ENCODE assay signal across 8 mouse cellular contexts in genomic region chr11:68973250-68974058, GRCm38 (mm10). TPM values are rescaled to one million over a fixed set of nuclear protein-coding genes. Genes with fewer than 3 reads are reported as not detected.
DNase-seq lines count a peak whose midpoint lies in the region; ATAC-seq lines count a peak whose summit lies in the region.
"Not testable (repeated sequence)": the region's sequence is repeated elsewhere in the genome, so short reads cannot be mapped to it uniquely, and the experiment has no call there.

No protein-coding gene starts in this region.

- under 1% methylated on average over 38 of the region's 38 CpGs for WGBS in forebrain, embryonic 10.5 days
- WGBS in heart, embryonic 15.5 days = under 1% methylated on average over 38 of the region's 38 CpGs
- WGBS in liver, embryonic 13.5 days (ENCODE audit: insufficient replicate concordance) = under 1% methylated on average over 38 of the region's 38 CpGs
- 2% methylated on average over 37 of the region's 38 CpGs for WGBS in stomach, embryonic 14.5 days

- 0 out of 2 replicates have a peak, but pooled peaks cover 11% of the 10 kb centered on the region for H3K36me3 ChIP-seq in forebrain, embryonic 10.5 days (replicated peaks)
- H3K36me3 ChIP-seq in heart, embryonic 15.5 days; liver, embryonic 13.5 days; stomach, embryonic 14.5 days (ENCODE audit: control insufficient read depth, insufficient read depth, low read length): not testable (repeated sequence)

- peak overlapping the region; percentile 56 for H3K9ac ChIP-seq in heart, embryonic 15.5 days
- peak overlapping the region; percentile 50 for H3K9ac ChIP-seq in liver, embryonic 13.5 days
- not testable (repeated sequence) for H3K9ac ChIP-seq in stomach, embryonic 14.5 days (replicated peaks; ENCODE audit: low read depth, low read length)

- peaks cover 26% of the 10 kb centered on the region for H3K4me1 ChIP-seq in forebrain, embryonic 10.5 days
- H3K4me1 ChIP-seq in heart, embryonic 15.5 days (replicated peaks) = peaks cover 35% of the 10 kb centered on the region
- peaks cover 32% of the 10 kb centered on the region for H3K4me1 ChIP-seq in liver, embryonic 13.5 days (replicated peaks)
- not testable (repeated sequence) for H3K4me1 ChIP-seq in stomach, embryonic 14.5 days (ENCODE audit: control insufficient read depth, insufficient read depth, low read length)

- H3K27ac ChIP-seq in forebrain, embryonic 10.5 days = peak overlapping the region; percentile 83
- peak overlapping the region; percentile 54 for H3K27ac ChIP-seq in heart, embryonic 15.5 days
- 0 out of 2 replicates have a peak overlapping the region, but pooled peaks have one; percentile 13 for H3K27ac ChIP-seq in liver, embryonic 13.5 days
- H3K27ac ChIP-seq in stomach, embryonic 14.5 days (ENCODE audit: low read length) = not testable (repeated sequence)

- peak; percentile 40 to 64 for DNase-seq in CD8-positive naive resting alpha-beta T cell, adult 2 months (ENCODE audit: low read depth in 2 of 2, low spot score in 2 of 2)
- DNase-seq in c-Kit-negative CD71-positive TER-119-positive erythroid progenitor cells, embryonic 14.5 days (ENCODE audit: low read depth, low spot score) = peak; percentile 58
- DNase-seq in forebrain, embryonic 10.5 days (ENCODE audit: extremely low spot score, low spot score) = peak; percentile 90
- peak; percentile 92 for DNase-seq in kidney, postnatal 14 days
- peak; percentile 83 for DNase-seq in liver, embryonic 13.5 days
- DNase-seq in natural killer cell, adult 2 months (ENCODE audit: low spot score in 2 of 2) = peak; percentile 41 to 59

- H3K27me3 ChIP-seq in forebrain, embryonic 10.5 days (ENCODE audit: poor library complexity, severe bottlenecking) = peaks cover 27% of the 10 kb centered on the region
- not testable (repeated sequence) for H3K27me3 ChIP-seq in heart, embryonic 15.5 days; liver, embryonic 13.5 days; stomach, embryonic 14.5 days (ENCODE audit: control insufficient read depth, insufficient read depth, low read length)

- peak overlapping the region; percentile 58 for H3K4me3 ChIP-seq in forebrain, embryonic 10.5 days
- H3K4me3 ChIP-seq in heart, embryonic 15.5 days = peak overlapping the region; percentile 57
- peak overlapping the region; percentile 57 for H3K4me3 ChIP-seq in liver, embryonic 13.5 days (replicated peaks)
- peak overlapping the region; percentile 36 for H3K4me3 ChIP-seq in stomach, embryonic 14.5 days (ENCODE audit: low read depth, low read length)

- ATAC-seq in heart, embryonic 15.5 days (replicated peaks; ENCODE audit: insufficient number of reproducible peaks, insufficient read depth, low FRiP score, low read depth) = peak; percentile 83
- peak; percentile 87 for ATAC-seq in liver, embryonic 13.5 days (ENCODE audit: low read depth)
- ATAC-seq in stomach, embryonic 14.5 days (ENCODE audit: insufficient number of reproducible peaks, insufficient read depth, low FRiP score, low read depth) = peak; percentile 87

- H3K4me2 ChIP-seq in heart, embryonic 15.5 days = peak overlapping the region; percentile 79
- peak overlapping the region; percentile 73 for H3K4me2 ChIP-seq in liver, embryonic 13.5 days
- H3K4me2 ChIP-seq in stomach, embryonic 14.5 days (replicated peaks; ENCODE audit: low read depth, low read length) = peak overlapping the region; percentile 58

- H3K9me3 ChIP-seq in forebrain, embryonic 10.5 days; heart, embryonic 15.5 days (replicated peaks); liver, embryonic 13.5 days (replicated peaks); stomach, embryonic 14.5 days (ENCODE audit: control insufficient read depth, low read depth, low read length): not testable (repeated sequence)

RNA-seq across cellular contexts. Expression of gene Rangrf, which starts 1.5 kb away (rescaled TPM):
- 90.7 and 97.5 TPM in 2 replicates for polyA plus RNA-seq in forebrain, embryonic 10.5 days (2016; fragmentation: Nextera tagmentation; extraction: Ambion mirVana)
- polyA plus RNA-seq in heart, embryonic 15.5 days (2015; fragmentation: Nextera tagmentation; extraction: Ambion mirVana) = 67.4 and 78.4 TPM in 2 replicates
- 52.4 and 53.5 TPM in 2 replicates for polyA plus RNA-seq in liver, embryonic 13.5 days (2015; fragmentation: Nextera tagmentation; extraction: Ambion mirVana)
- polyA plus RNA-seq in stomach, embryonic 14.5 days (2014; fragmentation: Nextera tagmentation; extraction: Ambion mirVana) = 58.9 and 63.6 TPM in 2 replicates

RNA-seq across cellular contexts. Expression of gene Slc25a35, which starts 5.5 kb away (rescaled TPM):
- polyA plus RNA-seq in forebrain, embryonic 10.5 days (2016; fragmentation: Nextera tagmentation; extraction: Ambion mirVana) = 1.9 and 2.1 TPM in 2 replicates
- 2.0 and 2.2 TPM in 2 replicates for polyA plus RNA-seq in heart, embryonic 15.5 days (2015; fragmentation: Nextera tagmentation; extraction: Ambion mirVana)
- polyA plus RNA-seq in liver, embryonic 13.5 days (2015; fragmentation: Nextera tagmentation; extraction: Ambion mirVana) = 0.47 and 0.57 TPM in 2 replicates
- polyA plus RNA-seq in stomach, embryonic 14.5 days (2014; fragmentation: Nextera tagmentation; extraction: Ambion mirVana) = 4.1 and 5.4 TPM in 2 replicates

RNA-seq across cellular contexts. Expression of gene Arhgef15, which starts 16.2 kb away (rescaled TPM):
- 6.7 and 6.8 TPM in 2 replicates for polyA plus RNA-seq in forebrain, embryonic 10.5 days (2016; fragmentation: Nextera tagmentation; extraction: Ambion mirVana)
- 10.8 and 12.7 TPM in 2 replicates for polyA plus RNA-seq in heart, embryonic 15.5 days (2015; fragmentation: Nextera tagmentation; extraction: Ambion mirVana)
- polyA plus RNA-seq in liver, embryonic 13.5 days (2015; fragmentation: Nextera tagmentation; extraction: Ambion mirVana) = 1.4 and 1.5 TPM in 2 replicates
- polyA plus RNA-seq in stomach, embryonic 14.5 days (2014; fragmentation: Nextera tagmentation; extraction: Ambion mirVana) = 10.9 and 13.0 TPM in 2 replicates

RNA-seq across cellular contexts. Expression of gene Pfas, which starts 34.8 kb away (rescaled TPM):
- polyA plus RNA-seq in forebrain, embryonic 10.5 days (2016; fragmentation: Nextera tagmentation; extraction: Ambion mirVana) = 70.5 and 72.8 TPM in 2 replicates
- 14.9 and 18.7 TPM in 2 replicates for polyA plus RNA-seq in heart, embryonic 15.5 days (2015; fragmentation: Nextera tagmentation; extraction: Ambion mirVana)
- 32.4 and 33.2 TPM in 2 replicates for polyA plus RNA-seq in liver, embryonic 13.5 days (2015; fragmentation: Nextera tagmentation; extraction: Ambion mirVana)
- polyA plus RNA-seq in stomach, embryonic 14.5 days (2014; fragmentation: Nextera tagmentation; extraction: Ambion mirVana) = 31.8 and 36.6 TPM in 2 replicates

RNA-seq across cellular contexts. Expression of gene Ctc1, which starts 42.3 kb away (rescaled TPM):
- polyA plus RNA-seq in forebrain, embryonic 10.5 days (2016; fragmentation: Nextera tagmentation; extraction: Ambion mirVana) = 79.6 and 86.1 TPM in 2 replicates
- 38.3 and 47.5 TPM in 2 replicates for polyA plus RNA-seq in heart, embryonic 15.5 days (2015; fragmentation: Nextera tagmentation; extraction: Ambion mirVana)
- polyA plus RNA-seq in liver, embryonic 13.5 days (2015; fragmentation: Nextera tagmentation; extraction: Ambion mirVana) = 16.9 and 20.3 TPM in 2 replicates
- 45.0 and 47.3 TPM in 2 replicates for polyA plus RNA-seq in stomach, embryonic 14.5 days (2014; fragmentation: Nextera tagmentation; extraction: Ambion mirVana)
